ENCODE assay signal across 16 mouse cellular contexts in genomic region chr6:145023990-145024389, GRCm38 (mm10). TPM values are rescaled to one million over a fixed set of nuclear protein-coding genes. Genes with fewer than 3 reads are reported as not detected.
"Had no signal": no experiment of that assay in that cellular context is flagged by ENCODE, and none has a peak within 500 bp of the region (broad histone marks: within the 10 kb centered on the region; RNA-seq: fewer than 3 reads in every experiment).

No protein-coding gene starts in this region.

- H3K4me3 ChIP-seq: limb, embryonic 12.5 days; liver, embryonic 13.5 days; lung, embryonic 15.5 days; megakaryocyte, embryonic 14.5 days; midbrain, embryonic 13.5 days; neural tube, embryonic 13.5 days had no signal

- H3K36me3 ChIP-seq: liver, embryonic 13.5 days; lung, embryonic 15.5 days had no signal

- H3K9ac ChIP-seq: limb, embryonic 12.5 days; liver, embryonic 13.5 days; liver, postnatal 0 days; lung, embryonic 15.5 days; midbrain, embryonic 13.5 days had no signal

- ATAC-seq: liver, postnatal 0 days; midbrain, embryonic 13.5 days had no signal

- H3K27me3 ChIP-seq: liver, embryonic 13.5 days; lung, embryonic 15.5 days; midbrain, embryonic 13.5 days; neural tube, embryonic 13.5 days had no signal

- H3K4me2 ChIP-seq: limb, embryonic 12.5 days; liver, embryonic 13.5 days; lung, embryonic 15.5 days; midbrain, embryonic 13.5 days; neural tube, embryonic 13.5 days had no signal

- H3K4me1 ChIP-seq: lung, embryonic 15.5 days; megakaryocyte, embryonic 14.5 days; midbrain, embryonic 13.5 days; neural tube, embryonic 13.5 days had no signal

- DNase-seq: kidney, postnatal 36 days; layer of hippocampus, adult 9-11 months; layer of hippocampus, postnatal 36 days; liver; liver, embryonic 13.5 days; liver, postnatal 0 days; lung, postnatal 14 days; thymus, adult 18-20 months had no signal

- H3K27ac ChIP-seq: limb, embryonic 12.5 days; liver, embryonic 13.5 days; lung, embryonic 15.5 days; macrophage; midbrain, embryonic 13.5 days; neural tube, embryonic 13.5 days; stomach, postnatal 0 days had no signal

- H3K9me3 ChIP-seq: lung, embryonic 15.5 days; neural tube, embryonic 13.5 days had no signal

RNA-seq across cellular contexts. Expression of gene Bcat1, which starts 52.0 kb away (rescaled TPM):
- total RNA-seq: monocyte, adult 5-6 weeks had no signal
- polyA plus RNA-seq: macrophage had no signal
